Mouse (Mus musculus) hindbrain, embryonic 13.5 days (tissue): ENCODE measurements around the gene Ptprt. TPM values are rescaled to one million over a fixed set of nuclear protein-coding genes. Genes with fewer than 3 reads are reported as not detected.
"Not testable (repeated sequence)": the region's sequence is repeated elsewhere in the genome, so short reads cannot be mapped to it uniquely, and the experiment has no call there.

Experiments
- ATAC-seq: fragments of 200-750 bp; cut with Nextera tagmentation; 2 replicates; pipeline ENCODE4 v1.8.0; 2017; ENCODE audit warnings: moderate TSS enrichment; ENCODE audit not compliant: low FRiP score
- H3K27ac ChIP-seq: fragments of 300-500 bp; sonication (generic); 2 replicates; pipeline ENCODE4 v1.5.1; 2015; ENCODE audit warnings: inconsistent platforms, mild to moderate bottlenecking, moderate library complexity
- H3K27me3 ChIP-seq: fragments of 300-500 bp; sonication (generic); 2 replicates; pipeline ENCODE4 v1.6.1; 2015; ENCODE audit warnings: mild to moderate bottlenecking, inconsistent platforms
- H3K36me3 ChIP-seq: fragments of 300-500 bp; sonication (generic); 2 replicates; pipeline ENCODE4 v1.6.1; 2015; ENCODE audit warnings: mild to moderate bottlenecking, inconsistent platforms
- H3K4me1 ChIP-seq: fragments of 300-500 bp; sonication (generic); replicated peaks from 2 replicates; pipeline ENCODE4 v1.6.1; 2015; ENCODE audit warnings: inconsistent platforms
- H3K4me2 ChIP-seq: fragments of 300-500 bp; sonication (generic); 2 replicates; pipeline ENCODE4 v1.6.1; 2015; ENCODE audit warnings: inconsistent platforms, mild to moderate bottlenecking, moderate library complexity
- H3K4me3 ChIP-seq: fragments of 300-500 bp; sonication (generic); 2 replicates; pipeline ENCODE4 v1.5.1; 2015; ENCODE audit warnings: mild to moderate bottlenecking, inconsistent platforms
- H3K9ac ChIP-seq: fragments of 300-500 bp; sonication (generic); 2 replicates; pipeline ENCODE4 v1.6.1; 2015; ENCODE audit warnings: mild to moderate bottlenecking, inconsistent platforms
- H3K9me3 ChIP-seq: fragments of 300-500 bp; sonication (generic); 2 replicates; pipeline ENCODE4 v1.6.1; 2016; ENCODE audit warnings: inconsistent platforms
- WGBS: fragments of 180-500 bp; shearing (Covaris S2); methylation state at CpG from one replicate; pipeline ENCODE4 v1.1.7; 2015; 5-methylcytosine and 5-hydroxymethylcytosine counted together
- polyA plus RNA-seq: library from polyadenylated mRNA; unstranded; fragments of >200 nt; fragmentation: Nextera tagmentation; extraction: Ambion mirVana; gene quantifications from 2 replicates; pipeline ENCODE4 v1.2.1, GENCODE M21; 2015

Gene Ptprt
- polyA plus RNA-seq, 1 experiment from 2014 or later = 8.4 TPM

DNA sequence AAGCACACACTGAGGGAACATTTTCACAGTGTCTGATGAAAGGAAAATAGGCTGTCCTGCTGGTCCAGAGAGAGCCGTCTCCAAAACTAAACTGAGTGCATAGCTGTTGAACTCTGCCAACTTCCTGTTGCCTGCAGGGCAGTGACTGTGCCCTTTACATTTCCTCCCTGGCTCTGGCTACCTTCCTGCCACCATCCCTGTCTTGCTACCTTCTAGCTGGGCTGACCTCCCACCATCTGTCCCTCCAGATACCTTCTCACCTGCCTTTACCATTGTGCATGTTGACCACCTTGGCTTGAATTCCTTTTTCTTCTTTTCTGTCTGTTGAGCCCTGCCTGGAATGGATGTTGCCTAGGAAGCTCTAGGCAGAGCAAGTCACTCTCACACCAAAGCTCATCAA lies 1133.8 kb downstream of the Ptprt start:
- Histone ChIP-seq H3K4me3 (no peak overlapping the region), H3K27ac (no peak overlapping the region), H3K27me3 (no peaks in the 10 kb centered on the region), H3K36me3 (no peaks in the 10 kb centered on the region), H3K4me2 (no peak overlapping the region), H3K4me1 (no peaks in the 10 kb centered on the region), H3K9me3 (no peaks in the 10 kb centered on the region), H3K9ac (no peak overlapping the region)
- WGBS = 100% methylated on average over 1 of the region's 1 CpGs
- no peak for ATAC-seq

GRCm38 (mm10) chr2:161519671-161520070 lies 1141.3 kb downstream of the Ptprt start:
- H3K4me3 ChIP-seq = no peak overlapping the region
- H3K27ac ChIP-seq = no peak overlapping the region
- H3K27me3 ChIP-seq = no peaks in the 10 kb centered on the region
- no peak overlapping the region for H3K9ac ChIP-seq
- H3K36me3 ChIP-seq = no peaks in the 10 kb centered on the region
- no peaks in the 10 kb centered on the region for H3K9me3 ChIP-seq
- no peak for ATAC-seq
- H3K4me2 ChIP-seq = no peak overlapping the region
- WGBS = 85% methylated on average over 2 of the region's 2 CpGs
- H3K4me1 ChIP-seq = no peaks in the 10 kb centered on the region

DNA sequence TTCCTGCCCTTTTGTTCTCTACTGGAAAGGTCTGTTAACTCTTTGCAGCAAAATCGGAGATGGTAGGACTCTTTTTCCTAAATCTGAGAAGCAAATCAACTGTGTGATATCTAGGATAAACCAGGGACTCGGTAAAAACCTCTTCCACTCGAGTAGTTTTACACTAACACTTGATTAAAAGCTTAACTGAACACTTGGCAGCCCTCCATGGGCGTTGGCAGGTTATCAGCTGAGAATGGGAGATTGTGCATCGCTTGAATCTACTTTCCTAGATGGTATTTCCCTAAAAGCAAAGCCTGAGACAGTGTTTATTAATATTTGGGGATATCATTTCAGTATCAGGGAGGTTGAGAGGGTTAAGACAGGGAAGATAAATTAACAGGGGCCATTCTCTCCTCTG lies 1144.0 kb downstream of the Ptprt start:
- Histone ChIP-seq H3K9me3 (no peaks in the 10 kb centered on the region), H3K27ac (no peak overlapping the region), H3K9ac (no peak overlapping the region), H3K4me1 (no peaks in the 10 kb centered on the region), H3K36me3 (no peaks in the 10 kb centered on the region), H3K4me2 (no peak overlapping the region), H3K27me3 (no peaks in the 10 kb centered on the region), H3K4me3 (no peak overlapping the region)
- ATAC-seq = no peak
- 63% methylated on average over 5 of the region's 5 CpGs for WGBS

- Histone ChIP-seq H3K4me3 (no peak overlapping the region), H3K4me1 (peaks cover 13% of the 10 kb centered on the region), H3K27ac (no peak overlapping the region), H3K9ac (no peak overlapping the region), H3K27me3 (no peaks in the 10 kb centered on the region), H3K9me3 (no peaks in the 10 kb centered on the region), H3K4me2 (no peak overlapping the region), H3K36me3 (no peaks in the 10 kb centered on the region)
- no peak for ATAC-seq
- 61% methylated on average over 1 of the region's 1 CpGs for WGBS
These were observed 1147.7 kb downstream of the Ptprt start for GRCm38 (mm10) chr2:161513256-161513655.

DNA sequence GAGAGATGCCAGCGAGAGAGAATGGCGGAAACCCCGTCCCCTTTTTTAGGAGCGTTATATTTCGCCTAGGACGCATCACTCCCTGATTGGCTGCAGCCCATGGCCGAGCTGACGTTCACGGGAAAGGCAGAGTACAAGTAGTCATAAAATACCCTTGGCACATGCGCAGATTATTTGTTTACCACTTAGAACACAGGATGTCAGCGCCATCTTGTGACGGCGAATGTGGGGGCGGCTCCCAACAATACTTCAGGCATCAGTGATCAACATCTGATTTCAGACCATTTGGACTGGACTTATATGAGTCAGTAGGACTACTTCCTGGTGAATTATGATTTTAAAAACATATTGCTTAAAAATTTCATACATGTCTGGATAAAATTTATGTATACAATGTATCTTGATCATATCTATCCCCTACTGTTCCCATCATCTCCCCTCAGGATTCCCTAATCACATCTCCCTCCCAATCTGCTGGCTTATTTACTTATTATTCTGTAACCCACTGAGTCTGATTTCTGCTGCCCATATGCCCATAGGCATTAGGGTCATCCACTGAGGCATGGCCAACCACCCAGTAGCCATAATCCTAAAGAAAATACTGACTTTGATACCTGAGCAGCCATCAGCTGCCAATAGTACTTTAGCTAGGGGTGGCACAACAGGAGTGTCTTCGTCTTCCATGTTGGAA lies 1148.9 kb downstream of the Ptprt start:
- 21% methylated on average over 6 of the region's 15 CpGs for WGBS
- not testable (repeated sequence) for H3K27me3 ChIP-seq, H3K36me3 ChIP-seq, H3K4me2 ChIP-seq, H3K9me3 ChIP-seq, H3K9ac ChIP-seq, H3K4me3 ChIP-seq
- peak; percentile 88 for ATAC-seq
- H3K27ac ChIP-seq = 0 out of 2 replicates have a peak overlapping the region, but pooled peaks have one; percentile 40
- peaks cover 13% of the 10 kb centered on the region for H3K4me1 ChIP-seq

DNA sequence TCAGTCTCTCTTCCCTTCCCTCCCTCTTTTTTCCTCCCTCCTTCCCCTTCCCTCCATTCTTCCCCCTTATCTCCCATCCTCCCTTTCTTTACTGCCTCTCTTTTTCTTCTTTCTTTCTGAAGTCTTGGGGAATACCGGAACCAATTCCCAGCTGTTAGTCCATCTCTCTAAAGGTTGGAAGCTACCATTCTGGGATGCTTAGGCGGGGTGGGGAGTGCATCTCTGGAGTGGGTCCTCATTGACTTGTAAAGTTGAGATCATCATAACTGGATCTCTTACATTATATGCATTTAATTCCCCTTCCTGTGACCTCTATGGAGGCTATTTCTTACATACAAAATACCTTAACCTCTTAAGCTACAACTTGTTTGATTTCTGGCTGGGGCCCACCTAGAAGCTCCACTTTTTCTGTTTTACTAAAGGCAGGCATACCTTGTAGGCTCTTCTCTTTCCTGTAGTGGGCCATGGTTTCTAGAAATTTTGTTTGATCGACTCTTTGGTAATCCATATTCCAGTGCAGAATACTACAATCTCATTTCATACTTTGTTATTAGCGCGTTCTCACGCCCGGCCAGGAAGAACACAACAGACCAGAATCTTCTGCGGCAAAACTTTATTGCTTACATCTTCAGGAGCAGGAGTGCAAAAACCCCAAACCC lies 1149.7 kb downstream of the Ptprt start:
- ATAC-seq = 0 out of 2 replicates have a peak, but pooled peaks have one; percentile 61
- H3K27ac ChIP-seq = no peak overlapping the region

GRCm38 (mm10) chr2:161499097-161499899 lies 1161.6 kb downstream of the Ptprt start:
- Histone ChIP-seq H3K27ac (no peak overlapping the region), H3K36me3 (no peaks in the 10 kb centered on the region)

More for the DNA sequence above, 1149.7 kb downstream of the Ptprt start:
- peak overlapping the region; percentile 45 for H3K4me3 ChIP-seq
- H3K27me3 ChIP-seq = no peaks in the 10 kb centered on the region
- H3K9me3 ChIP-seq = no peaks in the 10 kb centered on the region
- no peaks in the 10 kb centered on the region for H3K36me3 ChIP-seq
- peak overlapping the region; percentile 68 for H3K4me2 ChIP-seq
- 12% methylated on average over 8 of the region's 8 CpGs for WGBS
- H3K4me1 ChIP-seq = peaks cover 13% of the 10 kb centered on the region
- peak overlapping the region; percentile 66 for H3K9ac ChIP-seq

DNA sequence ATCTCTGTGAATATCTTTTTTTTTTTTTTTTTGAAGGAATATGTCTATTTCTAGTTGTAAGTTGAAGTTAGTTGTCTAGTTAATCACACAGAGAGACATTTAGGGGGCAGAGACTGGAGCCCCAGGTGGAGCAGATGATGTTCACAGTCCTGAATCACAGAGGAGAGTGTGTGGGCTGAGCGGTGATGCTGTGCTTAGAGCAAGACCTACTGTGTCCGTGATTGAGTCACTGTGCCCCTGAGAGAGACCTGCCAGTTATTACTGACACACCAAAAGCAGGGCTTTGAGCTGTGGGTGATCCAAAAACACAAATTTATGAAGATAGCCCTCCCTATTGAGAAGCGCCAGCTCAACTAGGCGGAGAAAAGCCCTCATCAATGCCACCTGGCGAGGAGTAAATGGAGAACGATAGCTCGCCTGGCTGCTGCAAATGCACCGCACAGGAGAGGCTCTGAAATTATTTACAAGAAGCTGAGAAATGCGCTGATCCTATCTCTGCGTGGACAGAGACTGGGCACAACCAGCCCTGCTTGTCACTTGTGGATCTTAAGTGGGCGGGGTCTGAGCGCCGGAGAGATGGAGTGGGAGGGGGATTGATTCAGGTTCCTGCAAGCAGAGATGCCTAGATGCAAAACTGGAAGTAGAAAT lies 1162.4 kb downstream of the Ptprt start:
- H3K27me3 ChIP-seq = no peaks in the 10 kb centered on the region
- no peak overlapping the region for H3K27ac ChIP-seq
- ATAC-seq = no peak
- no peaks in the 10 kb centered on the region for H3K36me3 ChIP-seq
- H3K4me3 ChIP-seq = peak overlapping the region; percentile 31
- peaks cover 15% of the 10 kb centered on the region for H3K4me1 ChIP-seq
- H3K9me3 ChIP-seq = 0 out of 2 replicates have a peak, but pooled peaks cover 3% of the 10 kb centered on the region
- WGBS = 19% methylated on average over 13 of the region's 13 CpGs
- peak overlapping the region; percentile 60 for H3K4me2 ChIP-seq
- H3K9ac ChIP-seq = peak overlapping the region; percentile 68

More at GRCm38 (mm10) chr2:161499097-161499899, 1161.6 kb downstream of the Ptprt start:
- peak overlapping the region; percentile 60 for H3K4me2 ChIP-seq
- WGBS = 7% methylated on average over 13 of the region's 13 CpGs
- H3K9me3 ChIP-seq = 0 out of 2 replicates have a peak, but pooled peaks cover 3% of the 10 kb centered on the region
- ATAC-seq = no peak
- H3K4me3 ChIP-seq = peak overlapping the region; percentile 31
- peaks cover 15% of the 10 kb centered on the region for H3K4me1 ChIP-seq
- H3K9ac ChIP-seq = peak overlapping the region; percentile 68
- no peaks in the 10 kb centered on the region for H3K27me3 ChIP-seq

- WGBS = 74% methylated on average over 1 of the region's 1 CpGs
- Histone ChIP-seq H3K4me3 (no peak overlapping the region), H3K9ac (no peak overlapping the region), H3K36me3 (no peaks in the 10 kb centered on the region), H3K27ac (no peak overlapping the region), H3K27me3 (no peaks in the 10 kb centered on the region), H3K4me2 (no peak overlapping the region), H3K9me3 (no peaks in the 10 kb centered on the region), H3K4me1 (no peaks in the 10 kb centered on the region)
- ATAC-seq = no peak
These were observed 1179.2 kb downstream of the Ptprt start for GRCm38 (mm10) chr2:161481741-161482140.

- Histone ChIP-seq H3K4me2 (no peak overlapping the region), H3K9me3 (no peaks in the 10 kb centered on the region), H3K4me1 (no peaks in the 10 kb centered on the region), H3K9ac (no peak overlapping the region), H3K4me3 (no peak overlapping the region), H3K27me3 (no peaks in the 10 kb centered on the region), H3K27ac (no peak overlapping the region), H3K36me3 (no peaks in the 10 kb centered on the region)
- ATAC-seq = no peak
These were observed 1180.5 kb downstream of the Ptprt start for GRCm38 (mm10) chr2:161480445-161480844.
